Mouse (Mus musculus) liver, adult 2 months (tissue): ENCODE measurements around the gene Rhbdd1.

ENCODE experiments used
- CTCF ChIP-seq: fragments of 200-500 bp; IDR thresholded peaks from 2 replicates; pipeline ENCODE4 v1.5.1; 2011; ENCODE audit warnings: low read depth, low read length, control low read depth
- POLR2A ChIP-seq: fragments of 200-500 bp; IDR thresholded peaks from 2 replicates; pipeline ENCODE4 v1.6.1; 2011; ENCODE audit warnings: low read length, control low read depth; ENCODE audit not compliant: insufficient read depth; ENCODE audit errors: extremely low read depth

DNA sequence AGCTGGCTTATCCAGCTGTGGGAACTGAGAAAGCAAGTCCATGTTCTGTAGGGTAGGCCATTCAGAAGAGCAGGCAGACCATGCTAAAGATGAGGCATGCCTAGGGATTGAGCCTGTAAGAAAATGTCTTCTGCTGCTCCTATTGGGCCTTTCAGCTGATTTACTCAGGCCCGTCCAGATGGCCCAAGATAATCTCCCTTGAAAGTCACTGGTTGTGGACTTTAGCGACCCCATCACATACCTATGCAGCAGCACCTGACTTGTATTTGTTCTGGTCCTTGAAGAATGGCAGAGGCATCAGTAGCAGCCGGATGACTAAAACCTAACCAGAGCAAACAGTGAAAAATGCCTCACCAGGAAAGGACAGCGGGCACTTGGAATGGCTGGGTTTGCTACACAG is 99.4 kb downstream of the Rhbdd1 start:
- TF ChIP-seq CTCF (no peak), POLR2A (no peak)
